Mouse (Mus musculus) midbrain, embryonic 11.5 days (tissue): ENCODE results near the gene Rbfox1. TPM values are rescaled to one million over a fixed set of nuclear protein-coding genes. Genes with fewer than 3 reads are reported as not detected.

Experiments
- ATAC-seq: fragments of 200-750 bp; cut with Nextera tagmentation; 2 replicates; pipeline ENCODE4 v1.8.0; 2017; ENCODE audit warnings: moderate TSS enrichment, moderate library complexity; ENCODE audit not compliant: low FRiP score
- DNase-seq: peaks from one replicate; pipeline ENCODE4 v3.0.0; 2015; ENCODE audit warnings: low spot score; ENCODE audit errors: missing footprints
- H3K27ac ChIP-seq: fragments of 300-500 bp; sonication (generic); 2 replicates; pipeline ENCODE4 v1.5.1; 2014; ENCODE audit warnings: low read depth, low read length
- H3K27me3 ChIP-seq: fragments of 300-500 bp; sonication (generic); 2 replicates; pipeline ENCODE4 v1.6.1; 2014; ENCODE audit warnings: mild to moderate bottlenecking, low read length, moderate library complexity, mixed read lengths; ENCODE audit not compliant: control insufficient read depth, insufficient read depth
- H3K36me3 ChIP-seq: fragments of 300-500 bp; sonication (generic); 2 replicates; pipeline ENCODE4 v1.6.1; 2014; ENCODE audit warnings: mild to moderate bottlenecking, low read length, moderate library complexity, mixed read lengths; ENCODE audit not compliant: control insufficient read depth, insufficient read depth
- H3K4me1 ChIP-seq: fragments of 300-500 bp; sonication (generic); 2 replicates; pipeline ENCODE4 v1.6.1; 2014; ENCODE audit warnings: low read length; ENCODE audit not compliant: control insufficient read depth, insufficient read depth
- H3K4me2 ChIP-seq: fragments of 300-500 bp; sonication (generic); 2 replicates; pipeline ENCODE4 v1.6.1; 2014; ENCODE audit warnings: mild to moderate bottlenecking, moderate library complexity
- H3K4me3 ChIP-seq: fragments of 300-500 bp; sonication (generic); 2 replicates; pipeline ENCODE4 v1.5.1; 2014; ENCODE audit warnings: low read depth, low read length
- H3K9ac ChIP-seq: fragments of 300-500 bp; sonication (generic); 2 replicates; pipeline ENCODE4 v1.6.1; 2014; ENCODE audit warnings: low read length
- H3K9me3 ChIP-seq: fragments of 300-500 bp; sonication (generic); 2 replicates; pipeline ENCODE4 v1.6.1; 2016; ENCODE audit warnings: low read length; ENCODE audit not compliant: control insufficient read depth
- WGBS: fragments of 180-500 bp; shearing (Covaris S2); extraction: QIAGEN DNeasy Blood & Tissue Kit; methylation state at CpG from one replicate; pipeline ENCODE4 v1.1.7; 2014; 5-methylcytosine and 5-hydroxymethylcytosine counted together
- polyA plus RNA-seq: library from polyadenylated mRNA; unstranded; fragments of >200 nt; fragmentation: Nextera tagmentation; extraction: Ambion mirVana; gene quantifications from 2 replicates; pipeline ENCODE4 v1.2.1, GENCODE M21; 2014

The Rbfox1 gene
- polyA plus RNA-seq, 1 experiment from 2014 or later, result 6.1 TPM

DNA sequence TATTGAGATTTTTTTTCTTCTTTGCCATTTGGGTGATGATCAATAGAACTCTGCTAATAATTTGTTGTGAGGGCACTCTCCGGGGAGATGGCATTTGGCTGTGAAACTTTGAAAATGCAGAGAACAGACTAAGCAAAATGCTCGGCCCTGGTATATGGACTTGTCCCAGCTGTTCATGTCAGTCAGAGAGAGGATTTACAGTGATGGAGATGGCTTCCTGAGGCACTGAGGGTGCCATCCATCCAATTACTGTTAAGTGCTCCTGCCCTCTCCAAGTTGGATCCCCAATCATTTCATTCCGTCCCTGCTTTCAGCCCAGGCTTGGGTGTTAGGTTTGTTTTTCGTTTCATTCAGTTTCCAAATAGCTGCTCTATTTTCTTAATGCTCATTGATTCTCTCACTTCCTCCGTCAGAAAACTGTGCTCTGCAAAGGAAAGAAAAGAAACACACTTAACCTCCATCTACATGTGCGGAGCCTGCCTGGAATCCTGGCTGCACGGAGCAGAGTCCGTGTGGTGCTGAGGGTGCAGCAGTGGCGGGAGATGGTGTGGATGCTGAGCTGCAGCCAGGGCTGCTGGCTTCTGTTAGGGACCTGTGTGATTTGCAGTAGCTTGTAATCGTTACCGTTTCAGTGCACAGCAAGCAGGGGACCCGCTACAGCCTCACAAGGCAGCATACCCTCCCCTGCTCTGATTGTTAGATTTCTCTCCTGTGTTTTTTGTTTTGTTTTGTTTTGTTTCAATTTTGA is 997.7 kb downstream of the Rbfox1 start:
- ATAC-seq (no peak), DNase-seq (no peak)
- H3K9ac ChIP-seq, result no peak overlapping the region
- H3K9me3 ChIP-seq, result no peaks in the 10 kb centered on the region
- H3K36me3 ChIP-seq, result no peaks in the 10 kb centered on the region
- H3K27ac ChIP-seq, result no peak overlapping the region
- peaks cover 3% of the 10 kb centered on the region; the same call in 1 of the 2 replicates for H3K4me1 ChIP-seq
- WGBS, result 47% methylated on average over 12 of the region's 12 CpGs
- no peak overlapping the region for H3K4me3 ChIP-seq
- H3K27me3 ChIP-seq, result no peaks in the 10 kb centered on the region
- no peak overlapping the region for H3K4me2 ChIP-seq

DNA sequence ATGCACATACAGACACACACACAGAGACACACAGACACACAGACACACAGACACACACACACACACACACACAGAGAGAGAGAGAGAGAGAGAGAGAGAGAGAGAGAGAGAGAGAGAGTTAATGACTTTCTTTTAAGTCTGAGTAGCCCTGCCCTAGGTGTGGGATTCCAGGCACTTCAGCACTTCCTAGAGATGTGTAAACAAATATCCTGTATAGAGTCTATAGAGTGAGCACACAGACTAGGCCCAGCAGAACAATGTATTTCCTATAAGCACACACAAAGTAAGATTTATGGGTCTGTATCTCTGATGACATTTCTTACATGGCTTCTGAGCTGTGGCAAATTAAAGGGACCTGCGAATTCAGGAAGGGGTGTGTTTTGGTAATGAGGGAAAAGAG is 998.6 kb downstream of the Rbfox1 start:
- Histone ChIP-seq H3K27me3 (no peaks in the 10 kb centered on the region), H3K4me1 (peaks cover 3% of the 10 kb centered on the region; the same call in 1 of the 2 replicates), H3K4me3 (no peak overlapping the region), H3K36me3 (no peaks in the 10 kb centered on the region), H3K27ac (no peak overlapping the region), H3K9ac (no peak overlapping the region), H3K4me2 (no peak overlapping the region), H3K9me3 (no peaks in the 10 kb centered on the region)
- DNase-seq, result no peak
- 64% methylated on average over 1 of the region's 1 CpGs for WGBS
- ATAC-seq, result no peak

- Histone ChIP-seq H3K4me2 (no peak overlapping the region), H3K4me1 (peaks cover 3% of the 10 kb centered on the region; the same call in 1 of the 2 replicates), H3K9ac (no peak overlapping the region), H3K27me3 (no peaks in the 10 kb centered on the region), H3K4me3 (no peak overlapping the region), H3K27ac (no peak overlapping the region), H3K9me3 (no peaks in the 10 kb centered on the region), H3K36me3 (no peaks in the 10 kb centered on the region)
- DNase-seq, result no peak
- ATAC-seq, result no peak
- 64% methylated on average over 3 of the region's 3 CpGs for WGBS
Measured at GRCm38 (mm10) chr16:6885617-6886016, 1000.5 kb downstream of the Rbfox1 start.

GRCm38 (mm10) chr16:6889221-6889620 is 1004.1 kb downstream of the Rbfox1 start:
- Histone ChIP-seq H3K4me2 (no peak overlapping the region), H3K4me1 (peaks cover 2% of the 10 kb centered on the region; the same call in 1 of the 2 replicates), H3K9ac (no peak overlapping the region), H3K4me3 (no peak overlapping the region), H3K27ac (no peak overlapping the region), H3K27me3 (no peaks in the 10 kb centered on the region), H3K9me3 (no peaks in the 10 kb centered on the region), H3K36me3 (no peaks in the 10 kb centered on the region)
- WGBS, result 75% methylated on average over 4 of the region's 4 CpGs
- no peak for ATAC-seq
- no peak for DNase-seq

DNA sequence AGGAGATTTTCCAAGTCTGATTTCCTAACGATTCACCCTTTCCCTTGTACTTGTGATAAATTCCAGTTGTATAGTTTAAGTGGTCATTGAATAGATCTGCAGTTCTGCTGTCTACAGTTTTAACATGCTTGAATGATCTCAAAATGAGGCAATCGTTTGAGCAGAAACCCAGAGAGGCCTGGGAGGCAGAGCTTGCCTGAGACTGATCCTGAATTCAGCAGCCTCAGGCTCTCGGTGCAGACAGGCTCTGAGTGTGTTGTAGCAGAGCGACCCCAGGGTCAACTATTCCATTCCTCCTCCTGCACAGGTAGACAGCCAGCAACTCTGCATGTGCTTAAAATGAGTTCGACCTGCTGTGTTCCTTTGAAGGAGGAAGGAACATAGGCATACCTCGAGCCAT is 1012.6 kb downstream of the Rbfox1 start:
- H3K4me3 ChIP-seq, result no peak overlapping the region
- no peaks in the 10 kb centered on the region for H3K4me1 ChIP-seq
- no peak overlapping the region for H3K9ac ChIP-seq
- ATAC-seq, result no peak
- H3K36me3 ChIP-seq, result no peaks in the 10 kb centered on the region
- WGBS, result 45% methylated on average over 6 of the region's 6 CpGs
- H3K27me3 ChIP-seq, result no peaks in the 10 kb centered on the region
- no peaks in the 10 kb centered on the region for H3K9me3 ChIP-seq
- DNase-seq, result no peak
- H3K4me2 ChIP-seq, result no peak overlapping the region
- H3K27ac ChIP-seq, result no peak overlapping the region

GRCm38 (mm10) chr16:6900006-6900405 is 1014.9 kb downstream of the Rbfox1 start:
- WGBS, result 76% methylated on average over 2 of the region's 2 CpGs
- H3K9ac ChIP-seq, result no peak overlapping the region
- no peak overlapping the region for H3K4me2 ChIP-seq
- H3K27me3 ChIP-seq, result no peaks in the 10 kb centered on the region
- H3K4me3 ChIP-seq, result no peak overlapping the region
- H3K27ac ChIP-seq, result no peak overlapping the region
- H3K36me3 ChIP-seq, result no peaks in the 10 kb centered on the region
- H3K4me1 ChIP-seq, result no peaks in the 10 kb centered on the region
- DNase-seq (no peak), ATAC-seq (no peak)
- H3K9me3 ChIP-seq, result no peaks in the 10 kb centered on the region

DNA sequence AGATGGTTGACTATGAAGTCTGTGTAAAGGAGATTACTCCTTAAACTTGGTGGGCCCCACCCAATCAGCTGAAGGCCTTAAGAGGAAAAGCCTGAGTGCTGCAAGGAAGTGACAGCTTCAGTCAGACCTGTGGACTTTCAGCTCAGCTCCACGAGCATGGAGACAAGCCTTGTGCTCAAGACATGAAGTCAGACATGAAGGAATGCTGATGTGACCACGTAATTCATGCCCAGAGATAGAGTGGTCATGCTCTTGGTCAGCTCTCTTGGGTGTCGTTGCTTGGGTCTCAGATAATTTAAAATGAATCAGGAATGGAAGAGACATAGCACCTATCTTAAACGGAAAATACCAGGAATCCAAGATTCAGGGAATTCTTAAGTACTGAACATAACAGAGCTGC is 1019.8 kb downstream of the Rbfox1 start:
- no peaks in the 10 kb centered on the region for H3K36me3 ChIP-seq
- ATAC-seq (no peak), DNase-seq (no peak)
- H3K9ac ChIP-seq, result no peak overlapping the region
- H3K9me3 ChIP-seq, result no peaks in the 10 kb centered on the region
- H3K27me3 ChIP-seq, result no peaks in the 10 kb centered on the region
- no peaks in the 10 kb centered on the region for H3K4me1 ChIP-seq
- no peak overlapping the region for H3K4me3 ChIP-seq
- no peak overlapping the region for H3K27ac ChIP-seq
- no peak overlapping the region for H3K4me2 ChIP-seq
- WGBS, result 75% methylated on average over 4 of the region's 4 CpGs

DNA sequence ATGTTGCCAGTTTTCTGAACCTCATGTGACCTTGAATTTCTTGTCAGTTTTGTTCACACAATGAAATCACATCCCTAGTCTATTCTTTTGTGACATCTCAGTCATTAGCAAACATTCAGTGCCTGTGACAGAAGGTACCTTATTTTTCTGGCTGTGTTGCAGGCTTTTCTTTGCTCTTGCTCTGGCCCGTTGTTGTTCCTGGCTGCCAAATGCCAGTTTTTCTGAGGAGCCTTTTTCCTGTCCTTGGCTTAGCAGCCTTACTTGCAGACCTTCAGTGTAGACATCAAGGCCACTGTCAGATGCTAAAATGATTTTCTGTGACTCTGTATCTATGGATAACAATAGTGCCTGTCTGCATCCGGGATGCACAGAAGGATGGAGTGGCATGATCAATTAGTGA is 1020.8 kb downstream of the Rbfox1 start:
- WGBS, result 82% methylated on average over 2 of the region's 2 CpGs
- ATAC-seq, result no peak

GRCm38 (mm10) chr16:6907550-6907949 is 1022.4 kb downstream of the Rbfox1 start:
- Histone ChIP-seq H3K4me1 (no peaks in the 10 kb centered on the region), H3K4me3 (no peak overlapping the region), H3K9ac (no peak overlapping the region), H3K27ac (no peak overlapping the region), H3K36me3 (no peaks in the 10 kb centered on the region), H3K9me3 (no peaks in the 10 kb centered on the region), H3K27me3 (no peaks in the 10 kb centered on the region), H3K4me2 (no peak overlapping the region)
- WGBS, result 85% methylated on average over 6 of the region's 6 CpGs
- DNase-seq (no peak), ATAC-seq (no peak)

More for the DNA sequence above, 1020.8 kb downstream of the Rbfox1 start:
- H3K27ac ChIP-seq, result no peak overlapping the region
- no peak overlapping the region for H3K4me2 ChIP-seq
- DNase-seq, result no peak
- H3K4me1 ChIP-seq, result no peaks in the 10 kb centered on the region
- H3K36me3 ChIP-seq, result no peaks in the 10 kb centered on the region
- H3K9ac ChIP-seq, result no peak overlapping the region
- H3K9me3 ChIP-seq, result no peaks in the 10 kb centered on the region
- H3K27me3 ChIP-seq, result no peaks in the 10 kb centered on the region
- no peak overlapping the region for H3K4me3 ChIP-seq
